Mouse (Mus musculus) heart, postnatal 10 days (tissue): ENCODE results near the gene Grb7. TPM values are rescaled to one million over a fixed set of nuclear protein-coding genes. Genes with fewer than 3 reads are reported as not detected.
A peak's percentile ranks its signal among the peaks of the same experiment; 100 is the strongest.

ENCODE experiments used
- DNase-seq, 2 experiments: peaks; one replicate each; pipeline ENCODE4 v3.0.0; 2021
- intact Hi-C: fragments of 180-260 bp; cut with DNase I; formaldehyde crosslinking; loops from one replicate; pipeline ENCODE4 v1.15.1; 2025
- total RNA-seq, 2 experiments: library from RNA; stranded (reverse); gene quantifications; 2 replicates each; pipeline ENCODE4 v1.2.3; 2021

Gene Grb7
- total RNA-seq: not detected

DNA sequence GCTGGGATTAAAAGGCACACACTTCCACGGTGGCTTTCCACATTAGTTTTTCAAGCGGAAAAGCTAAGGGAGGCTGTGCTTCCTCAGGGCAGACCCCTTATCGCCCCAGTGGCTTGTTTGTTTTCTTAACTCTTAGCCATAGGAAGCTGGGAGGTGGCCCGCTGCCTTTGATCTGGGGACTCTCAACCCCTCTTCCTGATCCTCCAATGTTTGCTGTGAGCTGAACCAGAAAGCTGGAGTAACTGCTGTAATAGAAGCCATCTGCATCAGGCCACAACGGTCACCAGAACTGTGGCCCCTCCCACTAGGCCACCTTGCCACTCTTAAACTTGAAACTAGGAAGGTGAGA lies at the start of gene Grb7:
Gene Grb7, plus strand, starts transcription at position 182 of the 349 bp plus-strand sequence.
- intact Hi-C loops: no loop called here
- DNase-seq: no peak

GRCm38 (mm10) chr11:98397946-98398345 lies 48.2 kb upstream of the Grb7 start:
- intact Hi-C loops: no loop called here
- DNase-seq: no peak

GRCm38 (mm10) chr11:98400161-98400726 lies 46.0 kb upstream of the Grb7 start, which contains the start of gene Pgap3:
Pgap3 (minus strand) TSS chr11:98400490.
- peak; percentile 90 to 93 for DNase-seq
- intact Hi-C loops: no loop called here

- intact Hi-C loops: no loop called here
Observed at GRCm38 (mm10) chr11:98400816-98401215, 45.4 kb upstream of the Grb7 start.

GRCm38 (mm10) chr11:98406621-98407020 lies 39.6 kb upstream of the Grb7 start:
- intact Hi-C loops: no loop called here
- no peak for DNase-seq

More at GRCm38 (mm10) chr11:98400816-98401215, 45.4 kb upstream of the Grb7 start:
- no peak for DNase-seq

GRCm38 (mm10) chr11:98408872-98409271 lies 37.3 kb upstream of the Grb7 start:
- intact Hi-C loops: no loop called here
- DNase-seq: no peak

GRCm38 (mm10) chr11:98409341-98409822 lies 36.8 kb upstream of the Grb7 start:
- intact Hi-C loops: no loop called here
- no peak for DNase-seq

DNA sequence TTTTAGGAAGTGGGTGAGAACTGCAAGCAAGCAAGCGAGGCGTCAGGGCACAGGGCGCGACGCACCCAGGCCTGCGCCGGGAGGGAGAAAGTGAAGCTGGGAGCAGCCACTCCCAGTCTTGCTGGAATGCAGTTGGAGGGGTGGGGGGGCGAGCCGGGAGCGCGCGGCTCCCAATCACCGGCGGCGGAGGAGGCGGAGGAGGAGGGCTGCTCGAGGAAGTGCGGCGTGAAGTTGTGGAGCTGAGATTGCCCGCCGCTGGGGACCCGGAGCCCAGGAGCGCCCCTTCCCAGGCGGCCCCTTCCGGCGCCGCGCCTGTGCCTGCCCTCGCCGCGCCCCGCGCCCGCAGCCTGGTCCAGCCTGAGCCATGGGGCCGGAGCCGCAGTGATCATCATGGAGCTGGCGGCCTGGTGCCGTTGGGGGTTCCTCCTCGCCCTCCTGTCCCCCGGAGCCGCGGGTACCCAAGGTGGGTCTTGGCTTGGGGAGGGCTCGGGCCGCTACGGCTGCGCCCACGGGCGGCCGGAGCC lies 33.9 kb upstream of the Grb7 start, which contains the start of gene Erbb2:
Gene Erbb2, plus strand, starts transcription at position 198 of the 524 bp plus-strand sequence.
- DNase-seq: peak; percentile 79 to 82
- intact Hi-C loops: loop anchor here (2.0 kb wide), 1 partner anchor 26 kb away; the partner anchor contains the start of gene Mien1

DNA sequence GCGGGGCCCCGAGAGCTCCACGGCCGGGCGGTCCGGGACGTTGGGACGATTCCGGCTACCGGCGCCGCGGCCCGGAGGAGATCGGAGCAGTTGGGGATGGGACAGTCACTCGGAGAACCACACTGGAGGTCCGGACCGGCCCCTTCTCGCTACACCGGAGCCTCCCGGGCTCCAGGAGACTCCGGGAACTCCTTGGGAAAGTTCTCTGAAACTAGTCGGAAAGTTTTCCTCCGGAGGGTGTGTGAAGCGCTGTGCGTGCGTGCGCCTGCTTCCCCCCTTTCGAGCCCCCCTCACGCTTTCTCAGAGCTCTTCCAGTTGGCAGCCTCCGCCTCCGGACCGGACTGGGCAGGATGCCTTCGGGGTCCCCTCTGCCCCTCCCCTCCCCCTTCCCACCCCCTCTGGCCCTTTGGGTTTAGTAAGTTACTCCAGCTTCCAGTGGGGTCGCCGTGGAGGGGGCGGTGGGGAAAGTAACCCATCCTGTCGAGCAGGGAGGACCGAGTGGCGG lies 33.3 kb upstream of the Grb7 start:
- DNase-seq: peak; percentile 57
- intact Hi-C loops: loop anchor here (2.0 kb wide), 1 partner anchor 26 kb away; the partner anchor contains the start of gene Mien1

DNA sequence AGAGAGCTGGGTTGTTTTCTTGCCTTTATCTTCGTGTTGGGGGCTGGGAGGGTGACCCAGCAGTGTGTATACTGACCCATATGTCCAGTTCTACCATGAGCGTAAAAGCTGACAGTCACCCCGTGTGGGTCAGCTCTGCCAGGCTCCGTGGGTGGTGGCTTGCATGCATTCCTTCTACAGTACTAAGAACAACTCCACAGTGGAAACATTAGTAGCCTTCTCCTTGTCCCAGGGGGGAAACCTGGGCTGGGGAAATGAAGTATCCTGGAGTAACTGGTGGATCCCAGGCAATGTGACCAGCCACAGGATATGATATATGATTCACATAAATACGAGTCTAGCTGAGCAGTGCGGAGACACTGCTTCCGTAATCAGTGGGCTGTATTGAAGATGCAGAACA lies 32.5 kb upstream of the Grb7 start:
- no peak for DNase-seq
- intact Hi-C loops: loop anchor here (2.0 kb wide), 1 partner anchor 25 kb away; the partner anchor contains the start of gene Mien1

DNA sequence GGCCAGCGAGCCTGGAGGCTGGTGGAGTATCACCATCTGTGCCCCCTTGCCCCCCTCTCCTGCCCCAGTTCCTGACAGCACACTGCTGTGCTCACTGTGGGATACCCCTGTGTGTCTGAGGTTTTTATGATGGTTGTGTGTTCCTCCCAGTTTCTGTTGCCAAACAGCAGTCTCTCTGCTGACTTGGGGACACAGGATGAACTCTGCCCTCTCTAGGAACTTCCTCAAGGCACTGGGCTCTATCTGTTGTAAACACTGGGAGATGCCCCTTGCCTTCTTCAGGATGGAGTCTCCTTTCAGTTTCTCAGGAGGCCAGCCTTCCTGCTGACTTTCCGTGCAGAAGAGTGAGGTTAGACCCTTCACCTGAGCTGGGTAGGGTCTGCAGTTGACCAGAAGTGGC lies 32.0 kb upstream of the Grb7 start:
- intact Hi-C loops: no loop called here
- DNase-seq: no peak

- DNase-seq: no peak
- intact Hi-C loops: loop anchor here (1.0 kb wide), 1 partner anchor 19 kb away; no protein-coding TSS in a partner anchor
Observed at GRCm38 (mm10) chr11:98417074-98417473, 29.1 kb upstream of the Grb7 start.

GRCm38 (mm10) chr11:98418273-98418672 lies 27.9 kb upstream of the Grb7 start:
- intact Hi-C loops: no loop called here
- no peak for DNase-seq

- intact Hi-C loops: no loop called here
- no peak for DNase-seq
Observed at GRCm38 (mm10) chr11:98418939-98419547, 27.2 kb upstream of the Grb7 start.

DNA sequence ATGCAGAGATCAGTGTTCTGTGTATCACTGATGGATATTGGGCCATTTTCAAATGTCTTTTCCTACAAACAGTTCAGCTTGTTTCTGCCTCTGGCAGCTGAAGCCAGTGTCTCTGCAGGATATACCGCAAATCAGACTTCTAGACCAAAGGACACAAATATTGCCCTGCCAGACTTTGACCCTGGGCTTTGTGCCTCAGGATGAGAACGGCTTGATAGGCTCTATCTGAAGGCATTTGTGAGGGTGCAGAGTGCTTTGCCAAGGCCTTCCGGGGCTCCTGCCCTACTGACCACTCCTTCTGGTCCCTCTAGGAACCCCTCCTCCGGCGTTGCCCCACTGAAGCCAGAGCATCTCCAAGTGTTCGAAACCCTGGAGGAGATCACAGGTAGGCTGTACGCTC lies 19.6 kb upstream of the Grb7 start:
- DNase-seq: no peak
- intact Hi-C loops: no loop called here

DNA sequence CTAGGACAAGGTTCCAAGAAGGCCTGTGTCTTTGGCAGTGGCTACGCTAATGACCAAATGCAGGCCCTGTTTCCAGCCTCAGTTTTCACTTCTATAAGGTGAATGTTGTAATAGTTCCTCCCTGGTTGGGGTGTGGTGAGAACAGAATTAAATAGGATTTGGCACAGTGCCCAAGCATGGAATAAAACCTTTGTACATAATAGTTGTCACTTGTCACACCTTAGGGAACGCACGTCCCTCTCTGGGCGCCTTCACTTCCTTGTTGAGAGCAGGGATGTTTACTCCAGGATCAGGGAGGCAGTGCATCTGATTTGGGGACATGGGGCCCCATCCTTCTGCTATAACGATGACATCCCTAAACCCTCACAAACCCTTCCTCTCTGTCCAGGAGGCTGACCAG lies 17.8 kb upstream of the Grb7 start:
- intact Hi-C loops: no loop called here
- no peak for DNase-seq

DNA sequence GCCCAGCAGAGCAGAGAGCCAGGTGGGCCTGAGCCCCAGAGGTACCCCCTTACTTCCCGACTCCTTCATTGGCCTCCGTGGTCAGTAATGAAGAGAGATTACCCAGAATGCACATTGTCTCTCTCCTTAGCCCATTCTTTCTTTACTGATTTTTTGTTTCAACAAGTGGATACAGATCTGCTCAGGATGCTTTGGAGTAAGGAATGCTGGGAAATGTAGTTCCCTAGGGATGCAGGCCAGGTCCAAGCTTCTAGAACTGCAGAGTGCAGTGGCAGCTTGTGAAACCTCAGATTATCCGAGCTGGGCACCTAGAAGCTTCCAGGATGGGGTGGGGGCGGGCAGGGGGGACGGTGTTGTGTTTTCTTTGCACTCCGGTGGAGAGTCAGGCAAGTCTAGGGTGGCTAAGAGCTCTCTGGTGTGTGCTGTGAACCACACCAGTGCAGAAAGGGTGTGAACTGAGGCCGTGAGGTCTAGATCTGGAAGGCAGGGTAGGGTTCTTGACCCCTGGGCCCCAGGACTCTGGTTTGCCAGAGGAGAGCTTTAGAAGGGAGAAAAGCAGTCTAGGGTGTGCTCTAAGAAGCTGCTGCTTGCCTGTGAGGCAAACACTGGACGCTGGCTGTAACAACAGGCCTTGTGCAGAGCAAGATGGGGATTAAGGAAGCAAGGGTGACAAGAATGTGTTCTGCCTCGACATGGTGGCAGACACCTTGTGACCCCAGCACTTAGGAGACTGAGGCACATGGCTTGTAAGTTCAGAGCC lies 14.3 kb upstream of the Grb7 start:
- DNase-seq: no peak
- intact Hi-C loops: no loop called here

DNA sequence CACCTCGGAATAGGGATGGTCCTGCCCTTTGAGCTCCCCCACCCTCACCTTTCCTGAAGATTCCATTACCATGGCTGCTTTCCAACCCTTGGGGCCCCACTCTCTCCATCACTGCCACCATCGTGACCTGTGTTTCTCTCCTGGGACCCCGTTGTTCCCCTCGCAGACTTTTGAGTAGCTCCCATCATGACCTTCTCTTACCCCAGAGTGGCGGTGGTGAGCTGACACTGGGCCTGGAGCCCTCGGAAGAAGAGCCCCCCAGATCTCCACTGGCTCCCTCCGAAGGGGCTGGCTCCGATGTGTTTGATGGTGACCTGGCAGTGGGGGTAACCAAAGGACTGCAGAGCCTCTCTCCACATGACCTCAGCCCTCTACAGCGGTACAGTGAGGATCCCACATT lies 10.5 kb upstream of the Grb7 start:
- intact Hi-C loops: loop anchor here (1.0 to 5.0 kb wide), 2 partner anchors 18 to 93 kb away; no protein-coding TSS in a partner anchor
- no peak for DNase-seq

GRCm38 (mm10) chr11:98437441-98437840 lies 8.8 kb upstream of the Grb7 start:
- no peak for DNase-seq
- intact Hi-C loops: loop anchor here (5.0 kb wide), 1 partner anchor 95 kb away; no protein-coding TSS in a partner anchor

DNA sequence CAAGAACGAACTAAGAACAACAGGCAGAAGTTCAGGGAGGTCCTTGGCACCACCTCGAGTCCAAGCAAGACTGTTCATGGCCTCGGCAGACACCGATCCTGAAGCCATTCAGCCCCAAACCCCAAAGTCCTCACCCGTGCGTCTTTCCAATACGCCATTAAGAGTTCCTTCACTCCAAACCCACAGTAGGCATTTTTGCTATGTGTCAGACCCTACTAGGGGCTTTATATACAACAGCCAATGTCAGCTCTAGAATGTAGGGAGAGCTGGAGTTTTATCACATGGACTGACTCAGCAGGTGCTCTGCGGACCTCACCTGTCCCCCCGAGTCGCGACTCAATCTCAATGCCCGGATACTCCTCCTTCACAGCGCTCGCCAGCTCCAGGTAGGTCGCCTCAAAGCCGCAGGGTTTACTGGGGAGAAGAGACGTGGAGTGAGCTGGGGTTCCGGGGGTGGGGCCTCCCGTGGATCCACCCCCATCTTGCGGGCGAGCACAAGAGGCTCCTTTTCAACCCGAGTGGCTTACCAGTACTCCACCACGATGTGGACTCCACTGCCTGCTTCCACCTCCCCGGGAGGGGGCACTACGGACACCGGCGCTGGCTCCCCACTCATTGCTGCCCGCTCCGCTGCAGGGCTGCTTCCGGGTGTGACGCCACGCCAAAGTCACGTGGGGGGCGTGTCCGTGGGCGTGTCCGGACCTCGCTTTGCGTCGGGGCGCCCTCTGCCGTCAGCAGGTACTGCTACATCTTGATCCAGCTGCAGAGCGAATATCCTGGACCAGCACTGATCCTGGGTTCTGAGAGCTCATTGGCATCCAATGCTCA lies 7.6 kb upstream of the Grb7 start, which contains the start of gene Mien1:
Gene Mien1, minus strand, starts transcription at position 661 of the 828 bp plus-strand sequence.
- intact Hi-C loops: loop anchor here (2.0 to 5.0 kb wide), 2 partner anchors 26 to 96 kb away; partner anchors contain the start of gene Erbb2
- DNase-seq: peak; percentile 96 to 98
